Mouse (Mus musculus) lung, embryonic 14.5 days (tissue): ENCODE measurements around the gene Dph3. TPM values are rescaled to one million over a fixed set of nuclear protein-coding genes. Genes with fewer than 3 reads are reported as not detected.

Experiments
- ATAC-seq: fragments of 200-750 bp; cut with Nextera tagmentation; 2 replicates; pipeline ENCODE4 v1.8.0; 2017; ENCODE audit warnings: mild to moderate bottlenecking, moderate TSS enrichment, moderate library complexity; ENCODE audit not compliant: insufficient read depth
- DNase-seq: peaks from one replicate; pipeline ENCODE4 v3.0.0-alpha.2; 2015
- H3K27ac ChIP-seq: fragments of 300-500 bp; sonication (generic); 2 replicates; pipeline ENCODE4 v1.5.1; 2014; ENCODE audit warnings: low read depth, mild to moderate bottlenecking, moderate library complexity
- H3K27me3 ChIP-seq: fragments of 300-500 bp; sonication (generic); 2 replicates; pipeline ENCODE4 v1.6.1; 2014; ENCODE audit warnings: low read length, control low read depth; ENCODE audit not compliant: insufficient read depth
- H3K36me3 ChIP-seq: fragments of 300-500 bp; sonication (generic); 2 replicates; pipeline ENCODE4 v1.6.1; 2014; ENCODE audit warnings: control low read depth; ENCODE audit not compliant: insufficient read depth
- H3K4me1 ChIP-seq: fragments of 300-500 bp; sonication (generic); 2 replicates; pipeline ENCODE4 v1.6.1; 2014; ENCODE audit warnings: antibody characterized with exemption, control low read depth; ENCODE audit not compliant: insufficient read depth
- H3K4me2 ChIP-seq: fragments of 300-500 bp; sonication (generic); 2 replicates; pipeline ENCODE4 v1.6.1; 2014; ENCODE audit warnings: mild to moderate bottlenecking
- H3K4me3 ChIP-seq: fragments of 300-500 bp; sonication (generic); 2 replicates; pipeline ENCODE4 v1.5.1; 2014; ENCODE audit warnings: low read depth, low read length
- H3K9ac ChIP-seq: fragments of 300-500 bp; sonication (generic); 2 replicates; pipeline ENCODE4 v1.6.1; 2014
- H3K9me3 ChIP-seq: fragments of 300-500 bp; sonication (generic); 2 replicates; pipeline ENCODE4 v1.6.1; 2016; ENCODE audit warnings: low read depth, low read length, control low read depth
- CTCF ChIP-seq: IDR thresholded peaks from 2 replicates; pipeline ENCODE4 v1.5.1; 2016; ENCODE audit warnings: antibody characterized with exemption, low read depth
- WGBS: fragments of 180-500 bp; shearing (Covaris S2); extraction: QIAGEN DNeasy Blood & Tissue Kit; methylation state at CpG from one replicate; pipeline ENCODE4 v1.1.7; 2014; 5-methylcytosine and 5-hydroxymethylcytosine counted together
- polyA plus RNA-seq: library from polyadenylated mRNA; unstranded; fragments of >200 nt; fragmentation: Nextera tagmentation; extraction: Ambion mirVana; gene quantifications from 2 replicates; pipeline ENCODE4 v1.2.1, GENCODE M21; 2014

Gene Dph3
- polyA plus RNA-seq, 1 experiment from 2014 or later: 89.8 TPM

DNA sequence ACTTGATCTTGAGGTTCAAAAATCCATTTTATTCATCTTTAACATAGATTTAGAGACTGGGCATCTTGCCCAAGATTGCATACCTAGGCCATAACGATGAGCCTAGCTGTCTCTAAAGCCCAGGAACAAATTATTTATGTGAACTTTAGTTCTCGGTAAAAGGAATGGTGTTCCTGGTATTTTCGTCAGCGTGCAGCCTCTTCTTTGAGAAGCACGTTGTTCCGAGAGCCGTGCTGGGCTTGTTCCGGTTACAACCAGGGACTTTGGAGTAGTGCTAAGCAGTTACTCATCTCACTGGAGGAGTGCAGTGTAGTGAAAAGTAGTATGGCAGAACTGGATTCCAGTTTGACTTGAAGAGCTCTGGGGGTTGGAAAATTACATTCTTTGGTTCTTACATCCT is 697 bp upstream of the Dph3 start:
- H3K9me3 ChIP-seq: no peaks in the 10 kb centered on the region
- peak overlapping the region; percentile 83 for H3K27ac ChIP-seq
- peak; percentile 46 for DNase-seq
- H3K4me2 ChIP-seq: peak overlapping the region; percentile 80
- peaks cover 17% of the 10 kb centered on the region for H3K36me3 ChIP-seq
- H3K9ac ChIP-seq: peak overlapping the region; percentile 66
- ATAC-seq: no peak
- TF ChIP-seq CTCF: no peak
- WGBS: 11% methylated on average over 8 of the region's 8 CpGs
- H3K4me1 ChIP-seq: no peaks in the 10 kb centered on the region
- peak overlapping the region; percentile 56 for H3K4me3 ChIP-seq
- no peaks in the 10 kb centered on the region for H3K27me3 ChIP-seq

- H3K27me3 ChIP-seq: no peaks in the 10 kb centered on the region
- DNase-seq: peak; percentile 92
- ATAC-seq: peak; percentile 96
- H3K4me2 ChIP-seq: peak within 1 kb of the TSS; percentile 80
- H3K4me3 ChIP-seq: peak within 1 kb of the TSS; percentile 56
- no peaks in the 10 kb centered on the region for H3K4me1 ChIP-seq
- TF ChIP-seq CTCF: no peak
- peak within 1 kb of the TSS; percentile 66 for H3K9ac ChIP-seq
- peak within 1 kb of the TSS; percentile 83 for H3K27ac ChIP-seq
- peaks cover 25% of the 10 kb centered on the region for H3K36me3 ChIP-seq
- H3K9me3 ChIP-seq: no peaks in the 10 kb centered on the region
- WGBS: 2% methylated on average over 22 of the region's 22 CpGs
These were observed 606 bp downstream of the Dph3 start, which contains the start of gene Oxnad1 for GRCm38 (mm10) chr14:32084761-32085485. Gene Oxnad1 (plus strand): TSS chr14:32085374.

GRCm38 (mm10) chr14:32083466-32083865 is 2.1 kb downstream of the Dph3 start:
- TF ChIP-seq CTCF: no peak
- H3K4me2 ChIP-seq: no peak overlapping the region
- no peak for ATAC-seq
- no peak overlapping the region for H3K4me3 ChIP-seq
- 93% methylated on average over 2 of the region's 2 CpGs for WGBS
- no peaks in the 10 kb centered on the region for H3K27me3 ChIP-seq
- no peaks in the 10 kb centered on the region for H3K9me3 ChIP-seq
- no peak overlapping the region for H3K9ac ChIP-seq
- no peak overlapping the region for H3K27ac ChIP-seq
- DNase-seq: no peak
- H3K4me1 ChIP-seq: no peaks in the 10 kb centered on the region
- peaks cover 25% of the 10 kb centered on the region for H3K36me3 ChIP-seq

DNA sequence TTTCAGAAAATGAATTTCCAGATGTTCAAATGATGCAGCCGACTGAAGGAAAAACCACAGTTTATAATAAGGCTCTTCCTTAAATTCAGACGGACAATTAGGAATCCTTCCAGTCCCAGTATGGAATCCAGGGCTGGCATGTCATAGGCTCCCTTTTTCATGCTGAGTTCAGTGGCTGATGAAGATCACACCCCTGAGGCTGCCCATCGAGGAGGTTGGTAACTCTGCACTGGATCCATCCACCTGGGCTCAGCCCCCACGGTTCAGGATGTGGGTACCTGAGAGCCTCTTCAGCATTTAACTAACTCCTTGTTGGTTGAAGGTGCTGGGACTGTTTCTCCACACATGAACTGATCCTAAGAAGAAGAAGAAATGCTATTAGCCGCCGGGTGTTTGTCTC is 2.6 kb downstream of the Dph3 start:
- H3K4me2 ChIP-seq: no peak overlapping the region
- H3K4me1 ChIP-seq: no peaks in the 10 kb centered on the region
- ATAC-seq (no peak), DNase-seq (no peak)
- H3K4me3 ChIP-seq: no peak overlapping the region
- 90% methylated on average over 6 of the region's 6 CpGs for WGBS
- H3K36me3 ChIP-seq: peaks cover 25% of the 10 kb centered on the region
- no peak overlapping the region for H3K9ac ChIP-seq
- H3K27me3 ChIP-seq: no peaks in the 10 kb centered on the region
- no peak overlapping the region for H3K27ac ChIP-seq
- H3K9me3 ChIP-seq: no peaks in the 10 kb centered on the region
- TF ChIP-seq CTCF: no peak

GRCm38 (mm10) chr14:32081026-32081425 is 4.5 kb downstream of the Dph3 start:
- WGBS: 79% methylated on average over 10 of the region's 10 CpGs

DNA sequence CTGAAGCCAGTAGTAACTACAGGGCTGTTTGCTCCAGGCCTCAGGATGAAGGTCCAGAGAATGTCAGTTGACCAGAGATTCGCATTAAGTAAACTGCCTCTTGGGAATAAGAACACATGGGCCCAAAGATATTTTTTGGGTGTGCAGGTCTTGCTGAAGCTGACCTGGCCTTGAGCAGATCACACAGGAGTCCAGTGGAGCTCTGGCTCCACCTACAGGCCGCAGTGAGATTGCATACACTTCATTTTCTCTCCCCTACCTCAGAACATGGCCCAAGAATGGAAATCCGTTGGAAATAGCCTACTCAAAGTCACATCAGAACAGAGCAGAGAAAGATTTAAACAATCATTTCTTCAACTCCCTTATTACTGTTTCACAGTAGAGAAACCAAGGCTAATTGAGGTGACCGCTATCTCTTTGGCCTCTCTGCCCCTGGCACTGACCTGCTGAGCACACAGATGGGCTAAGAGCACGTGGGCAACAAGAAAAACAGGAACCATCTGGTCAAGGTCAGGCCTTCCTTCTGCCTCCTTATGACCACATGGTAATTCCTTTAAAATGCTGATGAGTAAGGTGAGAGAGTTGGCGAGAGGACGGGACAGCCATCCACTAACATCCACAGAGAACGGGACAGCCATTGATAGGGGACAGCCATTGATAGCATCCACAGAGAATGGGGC is 8.5 kb downstream of the Dph3 start:
- Histone ChIP-seq H3K27ac (no peak overlapping the region), H3K4me1 (no peaks in the 10 kb centered on the region), H3K4me3 (no peak overlapping the region), H3K27me3 (no peaks in the 10 kb centered on the region), H3K9me3 (no peaks in the 10 kb centered on the region), H3K36me3 (peaks cover 13% of the 10 kb centered on the region), H3K9ac (no peak overlapping the region), H3K4me2 (no peak overlapping the region)
- ATAC-seq (no peak; the same call in 1 of the 2 replicates), DNase-seq (peak; percentile 87)
- 46% methylated on average over 8 of the region's 8 CpGs for WGBS
- peak; percentile 93 for TF ChIP-seq CTCF

More at GRCm38 (mm10) chr14:32081026-32081425, 4.5 kb downstream of the Dph3 start:
- Histone ChIP-seq H3K4me3 (no peak overlapping the region), H3K27ac (no peak overlapping the region), H3K36me3 (peaks cover 25% of the 10 kb centered on the region), H3K9ac (no peak overlapping the region), H3K9me3 (no peaks in the 10 kb centered on the region), H3K4me2 (no peak overlapping the region), H3K27me3 (no peaks in the 10 kb centered on the region), H3K4me1 (no peaks in the 10 kb centered on the region)
- DNase-seq (no peak), ATAC-seq (no peak)
- no peak for TF ChIP-seq CTCF

GRCm38 (mm10) chr14:32073901-32074300 is 11.6 kb downstream of the Dph3 start:
- no peak overlapping the region for H3K4me3 ChIP-seq
- H3K4me2 ChIP-seq: no peak overlapping the region
- no peaks in the 10 kb centered on the region for H3K9me3 ChIP-seq
- ATAC-seq (no peak), DNase-seq (no peak)
- H3K4me1 ChIP-seq: no peaks in the 10 kb centered on the region
- no peak overlapping the region for H3K27ac ChIP-seq
- 59% methylated on average over 7 of the region's 7 CpGs for WGBS
- no peak for TF ChIP-seq CTCF
- no peaks in the 10 kb centered on the region for H3K36me3 ChIP-seq
- H3K27me3 ChIP-seq: no peaks in the 10 kb centered on the region
- H3K9ac ChIP-seq: no peak overlapping the region
